Mouse (Mus musculus) spleen, postnatal 14 days (tissue): Measurements from ENCODE around the gene Phtf2.
"Not testable (repeated sequence)": the region's sequence is repeated elsewhere in the genome, so short reads cannot be mapped to it uniquely, and the experiment has no call there.

Experiments used
- DNase-seq, 2 experiments: peaks; one replicate each; pipeline ENCODE4 v3.0.0; 2021 to 2022; ENCODE audit warnings: low spot score in 2 of 2

The Phtf2 gene

DNA sequence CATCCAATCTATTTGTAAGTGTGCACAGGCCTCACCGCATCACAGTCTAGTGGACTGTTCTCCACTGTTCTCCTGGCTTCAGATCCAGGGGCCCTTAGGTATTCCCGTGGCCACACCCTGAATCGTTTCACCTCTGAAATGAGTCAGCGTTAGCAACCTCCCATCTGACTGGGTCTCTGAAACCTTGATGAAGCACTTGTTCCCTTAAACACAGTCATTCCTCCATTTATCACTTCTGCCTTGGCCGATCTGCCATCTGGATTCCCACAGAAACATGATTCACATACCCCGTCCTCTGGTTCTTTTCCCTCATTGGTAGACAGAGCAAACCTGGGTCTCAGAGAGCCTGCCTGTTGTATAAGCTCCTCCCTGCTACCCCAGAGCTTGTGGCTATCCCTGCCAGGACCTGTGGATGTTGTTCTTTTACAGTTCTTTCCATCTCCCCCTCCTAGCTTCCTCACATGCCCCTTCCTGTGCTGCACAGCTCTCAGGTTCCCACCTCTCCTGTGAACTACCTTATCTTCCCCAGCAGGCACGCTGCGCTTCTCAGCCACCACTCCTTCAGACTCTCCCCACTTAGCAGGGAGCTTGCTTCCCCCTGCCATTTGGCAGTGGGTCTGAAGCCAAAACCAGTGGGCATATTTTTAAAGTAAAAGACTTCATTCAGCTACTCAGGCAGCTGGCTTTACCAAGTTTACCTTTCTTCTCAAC lies 103.5 kb downstream of the Phtf2 start:
- DNase-seq, result no peak

DNA sequence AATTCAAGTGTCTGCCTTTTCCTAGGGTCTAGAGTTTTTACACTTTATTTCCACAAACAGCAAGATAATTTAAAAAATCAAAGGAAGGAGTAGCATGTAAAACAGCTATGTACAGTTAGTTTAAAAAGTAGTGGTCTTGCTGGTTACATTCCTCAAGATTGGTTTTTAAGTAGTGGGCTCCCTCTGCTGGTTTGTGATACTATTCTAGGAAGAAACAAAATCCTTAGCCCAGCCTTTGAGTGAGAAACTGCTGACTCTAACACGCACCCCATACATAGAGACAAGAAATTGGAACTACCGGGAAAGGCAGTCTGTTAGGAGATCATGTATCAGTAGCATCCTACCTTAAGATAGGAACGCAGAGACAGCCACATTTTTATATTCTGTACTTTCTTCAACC lies 108.6 kb downstream of the Phtf2 start:
- no peak for DNase-seq

DNA sequence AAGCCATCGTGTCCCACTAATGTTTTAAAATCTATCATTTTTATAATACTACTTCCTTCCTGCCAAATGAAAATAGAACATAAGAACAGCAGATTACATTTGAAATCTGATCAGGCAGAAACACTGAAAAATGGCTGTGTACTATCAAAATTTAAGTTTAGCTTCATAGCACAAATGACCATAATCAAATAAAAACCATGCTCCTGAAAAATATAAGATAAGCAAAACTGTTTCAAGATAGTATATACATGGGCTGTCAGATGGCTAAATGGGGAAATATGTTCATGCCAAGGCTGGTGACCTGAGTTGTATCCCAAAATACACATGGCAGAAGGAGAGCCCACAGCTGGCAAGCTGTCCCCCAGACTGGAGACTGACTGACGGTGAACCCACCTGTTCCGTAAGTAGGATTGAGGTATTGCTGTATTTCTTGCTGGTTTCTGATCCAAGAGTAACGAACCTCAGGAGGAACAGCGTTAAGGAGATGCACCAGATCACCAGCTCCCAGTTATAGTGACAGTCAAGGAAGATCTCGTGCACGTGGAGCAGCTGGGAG lies 116.5 kb downstream of the Phtf2 start:
- no peak for DNase-seq

DNA sequence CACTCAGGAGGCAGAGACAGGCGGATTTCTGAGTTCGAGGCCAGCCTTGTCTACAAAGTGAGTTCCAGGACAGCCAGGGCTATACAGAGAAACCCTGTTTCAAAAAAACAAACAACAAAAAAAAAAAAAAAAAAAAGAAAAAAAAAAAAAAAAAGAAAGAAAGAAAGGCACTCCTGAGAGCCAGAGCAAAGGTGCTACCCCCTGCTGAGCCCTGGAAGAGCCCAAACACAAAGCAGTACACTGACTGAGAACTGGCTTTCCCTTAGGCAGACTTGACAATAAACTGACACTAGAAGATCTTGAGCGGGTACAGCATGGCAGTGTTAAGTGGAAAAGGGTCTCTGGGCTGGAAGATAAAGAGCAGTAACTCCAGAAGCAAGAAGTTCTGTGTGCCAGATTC lies 119.5 kb downstream of the Phtf2 start:
- DNase-seq, result not testable (repeated sequence)

DNA sequence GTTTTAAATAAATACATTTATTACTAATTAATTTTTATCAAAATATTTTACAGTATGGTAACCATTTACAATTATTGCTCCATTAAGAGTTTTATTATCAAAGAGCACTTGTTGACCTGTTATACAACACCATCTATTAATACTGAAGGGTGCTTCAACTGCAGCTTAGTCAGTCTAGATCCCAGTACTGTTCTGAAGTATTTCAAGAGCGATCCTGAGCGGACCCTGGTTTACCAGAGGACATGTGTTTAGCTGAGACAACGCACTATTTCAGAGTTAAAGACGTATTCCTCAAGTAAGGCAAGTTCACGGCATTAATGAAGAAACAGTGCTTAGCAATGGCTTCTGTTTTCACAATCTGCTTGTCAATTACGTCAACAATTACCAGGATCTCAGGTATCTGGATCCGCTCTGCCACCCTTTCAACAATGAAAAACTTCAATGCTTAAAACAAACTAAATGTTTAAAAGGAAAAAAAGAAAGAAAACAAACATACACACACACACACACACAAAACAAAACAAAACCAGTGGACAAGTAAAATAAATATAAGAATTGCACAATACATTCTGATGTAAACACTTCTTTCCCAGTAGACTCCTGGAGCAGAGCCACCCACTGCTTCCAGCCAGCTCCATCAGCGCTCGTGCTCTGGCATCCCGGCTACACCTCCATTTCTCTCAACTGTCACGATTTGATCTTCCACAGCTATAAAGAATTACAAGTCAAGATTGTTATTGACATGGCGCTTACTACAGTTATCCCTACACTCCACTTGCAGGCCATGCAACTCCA lies 121.4 kb downstream of the Phtf2 start:
- DNase-seq, result no peak

DNA sequence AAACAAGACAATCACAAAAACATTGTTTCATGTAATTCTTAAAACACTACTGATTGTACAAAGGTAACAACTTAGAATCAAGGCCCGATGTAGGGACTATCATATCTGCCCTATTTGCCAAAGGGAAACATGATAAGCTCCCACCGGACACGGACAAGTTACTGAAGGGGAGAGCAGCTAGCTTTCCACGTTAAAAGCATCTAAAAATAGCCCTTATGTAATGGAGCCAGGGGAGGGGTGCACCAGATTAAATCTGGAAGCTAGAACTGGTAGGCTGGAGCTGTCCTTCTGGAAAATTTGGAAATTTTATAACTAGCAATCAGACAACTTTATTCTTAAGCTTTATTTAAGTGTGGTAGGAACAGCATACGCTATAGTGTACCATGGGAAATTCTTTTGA lies 122.2 kb downstream of the Phtf2 start:
- no peak for DNase-seq

DNA sequence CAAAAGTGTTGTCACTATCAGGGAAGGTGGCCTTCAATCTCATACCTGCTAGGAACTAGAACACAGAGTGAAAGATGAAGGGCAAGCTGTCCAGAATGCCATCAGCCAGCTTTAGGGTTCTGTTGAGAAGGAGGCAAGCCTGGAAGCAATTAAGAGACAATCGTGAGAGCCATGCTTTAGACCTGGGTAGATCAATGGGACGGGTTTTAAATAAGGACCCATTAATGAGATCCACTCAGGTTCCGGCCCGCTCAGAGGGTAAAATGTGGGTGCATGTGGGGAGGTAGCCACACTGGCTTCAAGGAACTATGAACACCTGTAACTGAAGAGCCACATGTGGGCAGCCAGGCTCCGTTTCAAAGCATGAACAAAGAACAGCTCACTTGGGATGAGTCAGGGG lies 128.0 kb downstream of the Phtf2 start:
- DNase-seq, result no peak

DNA sequence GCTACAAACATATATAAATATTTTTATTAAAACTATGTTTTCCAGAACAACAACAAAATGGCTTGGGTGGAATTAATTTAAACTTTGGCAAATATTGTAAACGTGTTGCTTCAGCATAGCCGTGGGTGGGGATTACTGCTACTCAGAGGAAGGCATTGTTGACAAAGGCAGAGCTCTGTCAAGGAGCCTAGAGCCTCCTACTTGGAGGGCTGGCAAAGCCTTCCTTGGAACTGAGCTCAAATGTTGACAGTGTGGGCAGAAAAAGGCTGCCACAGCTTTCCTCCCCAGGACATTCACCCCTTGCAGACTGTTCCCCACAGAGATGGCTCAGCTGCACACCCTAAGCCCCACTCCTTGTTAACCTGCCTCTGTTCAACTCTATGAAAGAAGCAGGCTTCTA lies 128.8 kb downstream of the Phtf2 start:
- DNase-seq, result no peak

DNA sequence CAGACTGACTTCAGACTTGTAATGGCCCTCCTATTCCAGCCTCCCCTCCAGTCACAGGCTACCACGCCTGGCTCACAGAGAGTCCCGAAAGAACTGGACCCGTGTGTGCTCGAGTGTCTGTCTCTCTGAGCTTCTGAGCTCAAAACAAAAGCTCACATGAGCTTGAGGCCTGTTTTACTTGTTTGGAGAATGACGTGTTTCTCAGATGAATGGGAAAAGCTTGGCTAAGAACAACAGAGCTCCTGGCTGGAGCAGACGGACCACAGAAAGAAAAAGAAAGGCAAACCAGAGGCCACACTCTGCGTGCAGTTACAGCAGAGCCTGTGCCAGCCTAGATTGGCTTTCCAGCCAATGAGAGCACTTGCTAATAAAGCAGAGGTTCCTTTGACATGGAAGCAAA lies 130.2 kb downstream of the Phtf2 start:
- DNase-seq, result no peak

DNA sequence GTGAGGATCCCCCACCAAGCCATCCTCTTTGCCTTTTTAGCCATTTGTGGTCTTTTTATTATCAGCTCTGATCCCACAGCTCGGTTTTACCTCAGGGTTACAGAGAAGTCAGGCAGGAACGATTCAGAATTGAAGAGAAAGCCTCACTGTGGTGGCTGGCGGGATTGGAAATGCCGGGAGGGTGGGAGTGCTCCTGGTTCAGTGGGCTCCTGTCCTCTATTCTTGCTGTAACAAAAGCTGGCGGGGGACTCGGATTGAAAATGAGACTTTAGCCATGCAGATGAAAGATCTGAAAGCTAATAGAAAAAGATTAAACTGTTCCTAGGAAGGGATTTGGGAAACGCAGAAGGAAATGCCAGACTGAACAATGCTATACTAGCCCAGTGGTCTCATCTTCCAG lies 130.9 kb downstream of the Phtf2 start:
- no peak for DNase-seq

DNA sequence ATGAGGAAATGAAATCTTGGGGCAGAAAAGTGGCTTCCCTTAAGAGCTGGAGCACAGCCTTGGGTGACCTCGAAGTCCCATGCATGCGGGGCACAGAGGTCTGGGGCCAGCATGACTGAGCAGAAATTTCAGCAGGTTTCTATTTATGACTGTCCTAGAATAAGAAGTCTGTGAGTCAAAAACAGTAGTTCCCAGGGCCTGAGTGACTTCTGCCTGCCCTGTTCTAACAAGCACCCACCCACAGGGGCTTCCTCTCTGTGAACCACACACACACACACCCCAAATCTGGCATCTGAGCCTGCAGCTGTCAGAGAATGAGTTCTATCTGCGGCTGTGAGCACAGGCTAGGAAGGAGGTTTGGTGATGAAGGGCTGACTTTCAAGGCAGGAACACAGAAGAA lies 132.4 kb downstream of the Phtf2 start:
- no peak for DNase-seq

DNA sequence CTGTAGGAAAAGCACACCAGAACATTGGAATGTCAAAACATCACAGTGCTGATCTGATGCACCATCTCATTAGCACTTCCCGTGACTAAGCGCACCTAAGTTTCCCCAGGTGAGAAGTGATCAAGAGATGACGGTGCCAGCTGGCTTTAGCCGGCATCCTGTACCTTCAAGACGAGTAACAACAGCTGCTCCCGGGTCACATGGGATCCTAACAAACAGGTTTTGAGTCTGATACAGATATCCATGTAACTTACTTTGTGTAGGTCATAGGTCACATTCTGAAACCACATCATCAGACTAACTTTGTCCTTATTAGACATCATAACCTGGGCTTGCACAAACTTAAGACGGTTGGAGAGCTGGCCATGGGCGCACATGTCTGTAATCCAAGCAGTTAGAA lies 133.1 kb downstream of the Phtf2 start:
- DNase-seq, result no peak

DNA sequence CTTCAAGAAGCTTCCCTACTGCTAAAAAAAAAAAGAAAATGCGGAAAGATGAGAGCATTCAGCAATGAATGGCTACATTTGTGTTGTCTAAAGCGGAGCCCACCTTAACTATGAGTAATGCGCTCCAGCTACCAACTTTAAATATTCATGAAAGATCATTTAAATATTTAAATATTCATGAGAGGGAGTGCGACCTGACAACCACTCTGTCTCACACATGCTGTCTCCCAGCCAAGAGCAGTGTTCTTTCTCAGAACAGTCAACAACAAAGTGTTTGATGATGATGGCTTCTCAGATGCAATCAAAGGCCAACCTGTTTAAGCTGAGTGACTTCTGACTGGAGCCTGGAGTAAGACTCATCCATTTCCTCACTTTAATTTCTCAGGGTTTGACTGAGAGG lies 133.8 kb downstream of the Phtf2 start:
- no peak for DNase-seq

DNA sequence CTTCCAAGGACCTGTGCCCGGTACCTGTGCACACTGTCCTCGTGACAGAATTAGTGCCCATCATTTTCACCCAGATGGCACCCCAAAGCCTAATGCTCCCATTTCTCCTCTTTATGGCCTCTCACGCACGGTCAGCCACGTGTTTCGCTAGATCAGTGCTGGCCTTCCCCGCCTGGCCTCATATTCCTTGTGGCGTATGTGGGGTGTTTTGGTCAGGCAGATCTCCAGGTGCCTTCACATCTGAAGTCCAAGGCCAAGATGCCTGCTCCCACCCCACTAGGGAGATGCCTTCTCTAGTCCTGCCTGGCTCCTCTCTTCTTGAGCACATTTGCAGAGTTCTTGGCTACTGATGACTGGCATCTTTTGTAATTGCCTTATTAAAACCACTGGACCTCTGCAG lies 140.0 kb downstream of the Phtf2 start:
- DNase-seq, result no peak

DNA sequence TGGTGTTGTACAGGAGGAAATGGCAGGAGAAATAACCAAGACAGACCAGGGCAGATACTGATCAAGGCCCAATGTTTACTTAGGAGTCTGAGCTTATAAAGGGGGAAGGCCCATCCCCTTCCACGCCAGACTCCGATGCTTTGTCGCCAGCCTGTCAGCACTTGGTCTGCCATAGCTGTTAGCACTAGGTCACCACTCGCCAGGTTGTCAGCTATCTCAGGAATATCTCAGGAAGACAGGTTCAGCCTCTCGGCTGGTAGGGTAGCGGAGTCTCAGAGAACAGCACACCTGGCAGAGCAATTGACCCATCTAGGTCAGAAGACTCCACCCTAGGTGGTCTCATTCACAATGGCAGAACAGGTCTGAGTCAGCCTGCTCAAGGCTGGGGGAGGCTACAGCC lies 140.7 kb downstream of the Phtf2 start:
- DNase-seq, result no peak

DNA sequence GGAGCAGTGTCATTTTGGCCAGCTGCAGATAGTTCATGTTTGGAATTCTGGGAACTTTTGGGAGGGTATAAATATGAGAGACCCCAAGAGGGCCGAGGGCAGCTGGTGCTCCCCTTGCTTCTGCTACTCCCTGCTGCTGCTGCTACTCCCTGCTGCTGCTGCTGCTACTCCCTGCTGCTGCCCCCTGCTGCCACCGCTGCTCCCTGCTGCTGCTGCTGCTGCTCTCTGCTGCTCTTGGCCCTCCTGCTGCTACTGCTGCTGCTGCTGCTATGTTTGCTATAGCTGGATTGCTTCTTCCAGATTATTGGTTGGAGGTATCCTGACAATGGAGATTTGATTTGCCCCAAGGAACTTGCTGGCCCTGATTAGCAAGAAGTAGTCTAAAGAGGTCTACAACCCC lies 143.1 kb downstream of the Phtf2 start:
- no peak for DNase-seq

DNA sequence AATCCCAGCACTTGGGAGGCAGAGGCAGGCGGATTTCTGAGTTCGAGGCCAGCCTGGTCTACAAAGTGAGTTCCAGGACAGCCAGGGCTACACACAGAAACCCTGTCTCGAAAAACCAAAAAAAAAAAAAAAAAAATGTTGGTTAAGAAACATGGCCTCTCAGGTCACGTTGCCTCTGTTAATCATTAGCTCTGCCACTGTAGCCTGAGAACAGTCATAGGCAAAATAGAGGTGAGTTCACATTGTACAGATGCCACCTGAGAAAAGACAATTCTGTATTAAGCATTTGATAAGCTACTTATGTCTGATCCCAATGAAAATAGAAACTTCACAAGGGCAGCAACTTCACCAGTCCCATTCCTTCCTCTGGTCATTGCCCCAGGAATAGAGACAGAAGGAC lies 158.7 kb downstream of the Phtf2 start:
- DNase-seq, result not testable (repeated sequence)

DNA sequence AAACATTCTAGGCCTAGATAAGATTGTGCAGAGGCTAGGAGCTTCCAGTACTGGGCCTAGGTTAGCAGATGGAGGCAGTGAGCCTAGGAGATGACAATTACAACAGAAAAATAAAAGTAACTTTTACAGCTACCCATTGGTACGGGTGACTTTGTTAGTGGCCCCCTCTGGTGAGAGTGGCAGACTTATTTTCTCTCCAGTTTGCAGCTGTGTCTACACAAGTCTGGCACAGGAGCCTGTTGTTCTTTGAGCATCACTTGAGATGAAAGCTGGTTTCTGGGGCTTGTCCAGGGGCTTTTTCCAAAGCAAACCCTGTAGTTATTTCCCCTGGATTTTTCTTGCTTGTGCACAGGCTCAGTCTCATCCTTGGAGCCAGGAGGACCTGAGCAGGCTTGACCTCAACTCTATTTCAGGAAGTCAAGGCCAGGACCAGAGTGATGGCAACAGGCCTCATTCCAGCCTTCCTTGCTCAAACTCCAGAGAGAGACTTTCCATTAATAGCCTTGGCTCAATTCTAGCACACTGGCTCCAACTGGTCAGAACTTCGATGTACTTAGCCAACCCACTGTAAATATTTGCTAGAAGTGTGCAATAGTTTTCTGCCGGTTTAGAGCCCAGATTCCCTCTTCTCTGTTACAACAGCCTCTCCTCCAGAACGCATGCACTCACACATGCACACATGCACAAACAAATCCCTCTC lies 161.6 kb downstream of the Phtf2 start:
- DNase-seq, result no peak

DNA sequence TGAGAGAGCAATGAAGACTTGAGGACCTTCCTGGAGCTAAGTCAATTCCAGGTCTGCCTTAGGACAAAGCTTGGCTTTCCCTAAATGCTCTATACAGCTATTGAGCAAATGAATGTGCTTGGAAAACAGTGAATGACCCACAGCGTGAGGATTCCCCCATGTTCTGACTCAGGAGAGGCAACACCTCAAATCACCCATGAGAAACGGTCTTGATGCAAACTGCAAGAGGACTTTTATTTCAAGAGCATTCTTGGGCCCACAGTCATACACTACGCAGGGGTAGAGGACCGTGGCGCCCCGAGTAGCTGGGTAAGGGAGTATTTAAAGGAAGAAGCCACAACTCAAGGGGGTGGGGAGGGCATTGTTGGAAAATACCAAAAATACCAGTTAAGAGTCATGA lies 165.9 kb downstream of the Phtf2 start:
- not testable (repeated sequence) for DNase-seq

DNA sequence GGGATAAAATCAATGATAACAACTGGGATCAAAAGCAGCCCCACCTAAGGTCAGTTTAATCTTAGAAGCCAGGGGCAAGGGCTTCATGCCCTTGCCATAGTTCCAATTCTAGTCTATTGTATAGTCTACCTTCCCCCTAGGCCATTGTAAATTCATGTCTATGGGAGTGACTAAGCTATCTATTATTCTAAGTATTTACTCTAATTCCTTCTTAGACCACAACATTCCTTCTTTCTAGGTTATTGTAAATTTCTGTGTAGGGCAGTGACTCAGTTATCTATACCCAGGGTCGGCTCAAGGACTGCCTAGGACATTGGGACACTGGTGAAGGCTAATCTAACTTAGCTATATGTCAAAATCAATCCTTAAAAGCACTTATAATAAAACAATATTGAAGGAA lies 167.3 kb downstream of the Phtf2 start:
- DNase-seq, result not testable (repeated sequence)

DNA sequence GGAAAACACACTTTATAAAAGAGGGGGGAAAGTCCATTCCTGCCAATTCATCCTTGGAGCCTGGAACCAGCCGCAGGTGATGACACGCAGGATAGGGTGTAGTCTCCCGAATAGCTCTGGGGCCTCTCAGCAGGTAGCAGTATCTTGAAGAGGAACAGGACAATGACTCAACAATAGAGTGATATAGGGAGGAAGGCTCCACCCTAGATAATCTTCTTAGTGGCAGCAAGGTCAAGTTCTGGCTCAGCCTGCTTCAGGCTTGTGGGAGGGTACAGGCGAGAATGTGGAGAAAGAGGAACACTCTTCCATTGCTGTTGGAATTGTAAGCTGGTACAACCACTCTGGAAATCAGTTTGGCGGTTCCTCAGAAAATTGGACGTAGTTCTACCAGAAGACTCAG lies 171.1 kb downstream of the Phtf2 start:
- DNase-seq, result not testable (repeated sequence)
